Mouse (Mus musculus) heart, embryonic 14.5 days (tissue): ENCODE results near the gene Art4. TPM values are rescaled to one million over a fixed set of nuclear protein-coding genes. Genes with fewer than 3 reads are reported as not detected.

Experiments
- ATAC-seq: fragments of 200-750 bp; cut with Nextera tagmentation; 2 replicates; pipeline ENCODE4 v1.8.0; 2017; ENCODE audit warnings: low read depth, moderate TSS enrichment; ENCODE audit not compliant: insufficient number of reproducible peaks, insufficient read depth, low FRiP score
- H3K27ac ChIP-seq, 2 experiments: fragments of 200-500 bp in 1 of 2; fragments of 300-500 bp in 1 of 2; sonication (generic) in 1 of 2; replicated peaks in 1 of 2; 2 replicates each; pipeline ENCODE4 v1.5.1; 2012 to 2014; ENCODE audit warnings: low read depth in 2 of 2, low read length in 2 of 2, control low read depth in 1 of 2, mild to moderate bottlenecking in 1 of 2, mixed read lengths in 1 of 2; ENCODE audit not compliant: control insufficient read depth in 1 of 2, insufficient read depth in 1 of 2
- H3K27me3 ChIP-seq: fragments of 300-500 bp; sonication (generic); 2 replicates; pipeline ENCODE4 v1.6.1; 2014; ENCODE audit warnings: mild to moderate bottlenecking, low read length, control low read depth; ENCODE audit not compliant: control insufficient read depth, insufficient read depth
- H3K36me3 ChIP-seq: fragments of 300-500 bp; sonication (generic); 2 replicates; pipeline ENCODE4 v1.6.1; 2014; ENCODE audit warnings: mild to moderate bottlenecking, control low read depth, low read length, mixed read lengths; ENCODE audit not compliant: control insufficient read depth, insufficient read depth
- H3K4me1 ChIP-seq, 2 experiments: fragments of 200-500 bp in 1 of 2; fragments of 300-500 bp in 1 of 2; sonication (generic) in 1 of 2; 2 replicates each; pipeline ENCODE4 v1.6.1; 2012 to 2014; ENCODE audit warnings: low read length in 2 of 2, control low read depth in 1 of 2, mixed read lengths in 1 of 2; ENCODE audit not compliant: control insufficient read depth in 2 of 2, insufficient read depth in 2 of 2
- H3K4me2 ChIP-seq: fragments of 300-500 bp; sonication (generic); 2 replicates; pipeline ENCODE4 v1.6.1; 2014; ENCODE audit warnings: mild to moderate bottlenecking, low read length
- H3K4me3 ChIP-seq, 2 experiments: fragments of 200-500 bp in 1 of 2; fragments of 300-500 bp in 1 of 2; sonication (generic) in 1 of 2; 2 replicates each; pipeline ENCODE4 v1.5.1; 2012 to 2014; ENCODE audit warnings: low read length in 2 of 2, mild to moderate bottlenecking in 2 of 2, control low read depth in 1 of 2, low read depth in 1 of 2, moderate library complexity in 1 of 2; ENCODE audit not compliant: control insufficient read depth in 1 of 2, insufficient read depth in 1 of 2
- H3K9ac ChIP-seq: fragments of 300-500 bp; sonication (generic); 2 replicates; pipeline ENCODE4 v1.6.1; 2014; ENCODE audit warnings: mild to moderate bottlenecking, low read length
- H3K9me3 ChIP-seq: fragments of 300-500 bp; sonication (generic); 2 replicates; pipeline ENCODE4 v1.6.1; 2016; ENCODE audit warnings: low read length, control low read depth; ENCODE audit not compliant: control insufficient read depth
- WGBS: fragments of 180-500 bp; shearing (Covaris S2); extraction: QIAGEN DNeasy Blood & Tissue Kit; methylation state at CpG from one replicate; pipeline ENCODE4 v1.1.7; 2014; 5-methylcytosine and 5-hydroxymethylcytosine counted together
- polyA plus RNA-seq: library from polyadenylated mRNA; unstranded; fragments of >200 nt; fragmentation: Nextera tagmentation; extraction: Ambion mirVana; gene quantifications from 2 replicates; pipeline ENCODE4 v1.2.1, GENCODE M21; 2014

The Art4 gene
- polyA plus RNA-seq, 1 experiment from 2014 or later = 11.2 TPM

DNA sequence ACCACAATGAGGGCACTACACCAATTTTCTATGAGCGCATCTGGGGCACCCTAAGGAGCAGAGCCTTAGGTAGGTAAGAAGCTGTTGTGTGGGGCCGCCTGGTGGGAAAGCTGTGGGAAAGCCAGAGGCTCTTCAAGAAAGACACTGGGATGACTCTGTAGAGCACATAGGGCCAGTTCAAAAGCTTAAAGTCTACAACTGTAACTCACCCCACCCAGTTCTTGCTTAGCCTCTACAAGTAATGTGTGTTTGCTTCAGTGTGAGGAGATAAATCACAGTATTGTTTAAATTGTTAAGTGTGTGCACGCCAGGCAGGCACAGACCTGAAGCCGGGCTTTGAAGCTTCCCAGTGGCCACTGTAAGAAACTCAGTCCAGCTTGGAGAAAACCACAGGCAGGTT lies 8.6 kb upstream of the Art4 start:
- no peak for ATAC-seq
- no peaks in the 10 kb centered on the region for H3K27me3 ChIP-seq
- H3K4me1 ChIP-seq = no peaks in the 10 kb centered on the region; a peak in 1 of 4 replicates
- no peak overlapping the region for H3K27ac ChIP-seq
- no peaks in the 10 kb centered on the region for H3K9me3 ChIP-seq
- H3K9ac ChIP-seq = no peak overlapping the region
- WGBS = 86% methylated on average over 4 of the region's 4 CpGs
- H3K4me3 ChIP-seq = no peak overlapping the region
- no peak overlapping the region for H3K4me2 ChIP-seq
- no peaks in the 10 kb centered on the region for H3K36me3 ChIP-seq

DNA sequence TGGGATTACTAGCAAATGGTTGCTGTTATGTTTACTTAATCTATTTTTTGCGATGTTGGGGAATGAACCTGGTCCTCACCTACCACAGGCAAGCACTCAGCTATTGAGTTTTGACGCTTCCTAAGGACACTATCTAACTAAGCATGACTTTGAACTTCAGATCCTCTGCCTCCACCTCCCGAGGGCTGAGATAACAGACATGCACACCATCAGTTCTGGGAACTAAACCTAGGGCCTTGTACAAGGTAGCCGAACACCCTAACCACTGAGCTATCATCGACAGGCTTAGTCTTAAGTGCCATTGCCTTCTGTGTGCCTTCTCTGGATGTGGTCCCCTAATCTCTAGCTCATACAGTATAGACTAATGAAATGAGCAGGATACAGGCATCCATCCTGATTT lies 7.8 kb upstream of the Art4 start:
- Histone ChIP-seq H3K27ac (no peak overlapping the region), H3K4me1 (peaks cover 0 to 5% of the 10 kb centered on the region in 2 experiments; a peak in 3 of 4 replicates), H3K36me3 (no peaks in the 10 kb centered on the region), H3K27me3 (no peaks in the 10 kb centered on the region), H3K9ac (no peak overlapping the region), H3K4me2 (no peak overlapping the region), H3K4me3 (no peak overlapping the region), H3K9me3 (no peaks in the 10 kb centered on the region)
- WGBS = 76% methylated on average over 5 of the region's 5 CpGs
- no peak for ATAC-seq

- WGBS = 34% methylated on average over 9 of the region's 9 CpGs
- no peak for ATAC-seq
- Histone ChIP-seq H3K4me3 (no peak overlapping the region), H3K27ac (peak overlapping the region; percentile 12 to 43; a peak in 2 of 4 replicates), H3K27me3 (no peaks in the 10 kb centered on the region), H3K9ac (peak overlapping the region; percentile 42), H3K4me2 (0 out of 2 replicates have a peak overlapping the region, but pooled peaks have one; percentile 34), H3K36me3 (no peaks in the 10 kb centered on the region), H3K4me1 (peaks cover 22 to 42% of the 10 kb centered on the region in 2 experiments), H3K9me3 (no peaks in the 10 kb centered on the region)
Measured at GRCm38 (mm10) chr6:136861020-136861419, 3.5 kb upstream of the Art4 start.

GRCm38 (mm10) chr6:136858420-136858819 lies 887 bp upstream of the Art4 start:
- Histone ChIP-seq H3K9me3 (no peaks in the 10 kb centered on the region), H3K4me2 (peak overlapping the region; percentile 65), H3K36me3 (no peaks in the 10 kb centered on the region), H3K4me1 (peaks cover 31 to 44% of the 10 kb centered on the region in 2 experiments), H3K27ac (peak overlapping the region; percentile 48 to 93), H3K27me3 (no peaks in the 10 kb centered on the region), H3K4me3 (0 out of 4 replicates have a peak overlapping the region, but pooled peaks of 1 of the 2 experiments have one; percentile 38), H3K9ac (peak overlapping the region; percentile 22; the same call in 1 of the 2 replicates)
- 36% methylated on average over 8 of the region's 8 CpGs for WGBS
- no peak for ATAC-seq

DNA sequence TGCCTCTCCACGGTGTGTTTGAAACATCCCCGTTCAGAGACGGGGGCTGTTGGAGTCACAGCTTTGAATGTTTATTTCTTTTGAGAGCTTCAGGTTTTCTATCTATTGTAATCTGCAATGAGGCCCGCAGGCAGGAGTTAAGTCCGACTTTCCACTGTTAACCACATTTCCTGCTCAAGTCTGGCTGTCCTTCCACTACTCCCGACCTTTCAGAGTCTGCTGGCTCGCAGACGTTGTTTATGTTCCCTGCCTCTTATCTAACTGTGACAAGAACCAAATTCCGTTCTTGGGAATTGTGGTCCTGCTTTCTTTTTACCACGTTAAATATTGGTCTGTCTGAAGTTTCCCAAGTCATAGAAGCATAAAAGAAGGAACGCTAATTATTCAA lies 334 bp upstream of the Art4 start:
- Histone ChIP-seq H3K4me2 (peak overlapping the region; percentile 65), H3K4me3 (peak overlapping the region; percentile 36 to 38), H3K27me3 (no peaks in the 10 kb centered on the region), H3K27ac (peak overlapping the region; percentile 89 to 93), H3K36me3 (no peaks in the 10 kb centered on the region), H3K4me1 (peaks cover 31 to 44% of the 10 kb centered on the region in 2 experiments), H3K9ac (peak overlapping the region; percentile 70), H3K9me3 (no peaks in the 10 kb centered on the region)
- ATAC-seq = peak; percentile 66
- WGBS = 6% methylated on average over 11 of the region's 11 CpGs

DNA sequence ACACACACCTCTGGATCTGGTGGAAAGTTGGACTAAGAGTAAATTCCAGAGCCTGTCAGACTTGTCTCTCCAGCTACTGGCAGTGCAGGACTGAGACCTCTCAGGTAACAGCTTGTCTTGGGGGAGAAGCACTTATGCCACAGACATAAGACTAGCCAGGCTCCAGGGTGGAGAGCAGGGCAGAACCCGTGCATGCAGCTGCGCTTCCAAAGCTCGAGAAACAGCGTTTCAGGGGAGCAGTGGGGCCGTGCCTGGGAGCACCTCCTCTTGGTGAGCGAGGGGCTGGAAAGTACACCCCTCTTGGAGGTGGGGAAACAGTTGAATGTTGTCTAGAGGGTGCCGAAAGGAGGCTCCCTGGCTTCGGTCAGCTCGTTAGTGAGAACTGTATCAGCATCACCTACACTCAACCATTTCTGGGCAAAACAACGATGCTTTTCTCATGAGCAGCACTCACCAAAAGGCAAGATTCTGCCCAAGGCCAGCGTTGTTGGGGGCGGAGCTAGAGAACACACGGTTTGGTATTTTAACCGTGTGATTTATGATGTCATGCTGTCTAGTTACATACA lies 1.4 kb downstream of the Art4 start:
- peak; percentile 26; the same call in 1 of the 2 replicates for ATAC-seq
- 15% methylated on average over 14 of the region's 14 CpGs for WGBS
- no peaks in the 10 kb centered on the region for H3K27me3 ChIP-seq

GRCm38 (mm10) chr6:136855183-136855582 lies 2.4 kb downstream of the Art4 start:
- H3K36me3 ChIP-seq = 0 out of 2 replicates have a peak, but pooled peaks cover 5% of the 10 kb centered on the region
- H3K9me3 ChIP-seq = no peaks in the 10 kb centered on the region
- H3K27me3 ChIP-seq = no peaks in the 10 kb centered on the region
- H3K4me1 ChIP-seq = peaks cover 33 to 39% of the 10 kb centered on the region in 2 experiments
- H3K27ac ChIP-seq = peak overlapping the region in 1 of 2 experiments; percentile 85; a peak in 2 of 4 replicates
- no peak for ATAC-seq
- peak overlapping the region; percentile 65 for H3K4me2 ChIP-seq
- 63% methylated on average over 2 of the region's 2 CpGs for WGBS
- H3K9ac ChIP-seq = no peak overlapping the region
- H3K4me3 ChIP-seq = peak overlapping the region in 1 of 2 experiments; percentile 38; a peak in 2 of 4 replicates

More for the DNA sequence above, 1.4 kb downstream of the Art4 start:
- peak overlapping the region; percentile 65 for H3K4me2 ChIP-seq
- no peaks in the 10 kb centered on the region for H3K9me3 ChIP-seq
- peaks cover 33 to 46% of the 10 kb centered on the region in 2 experiments for H3K4me1 ChIP-seq
- peak overlapping the region; percentile 85 to 89 for H3K27ac ChIP-seq
- peak overlapping the region; percentile 70 for H3K9ac ChIP-seq
- H3K36me3 ChIP-seq = no peaks in the 10 kb centered on the region
- H3K4me3 ChIP-seq = peak overlapping the region; percentile 38 to 48
